In genomic region chr8:11616294-11616693, GRCm38 (mm10) we compare ENCODE assay signal across 8 mouse cellular contexts. TPM values are rescaled to one million over a fixed set of nuclear protein-coding genes. Genes with fewer than 3 reads are reported as not detected.
DNase-seq lines count a peak whose midpoint lies in the region; ATAC-seq and TF ChIP-seq lines count a peak whose summit lies in the region.
"Had no signal": no experiment of that assay in that cellular context is flagged by ENCODE, and none has a peak within 500 bp of the region (broad histone marks: within the 10 kb centered on the region; RNA-seq: fewer than 3 reads in every experiment).

No protein-coding gene starts in this region.

- no peak overlapping the region for H3K27ac ChIP-seq in liver, postnatal 0 days (ENCODE audit: low read depth)
- H3K27ac ChIP-seq: heart, embryonic 13.5 days had no signal

- TF ChIP-seq EP300 in liver, postnatal 0 days (IDR thresholded peaks at IDR 0.05; ENCODE audit: low read depth) = no peak

- no peaks in the 10 kb centered on the region for H3K9me3 ChIP-seq in liver, postnatal 0 days (ENCODE audit: low read length)
- H3K9me3 ChIP-seq: heart, embryonic 13.5 days had no signal

- H3K4me2 ChIP-seq in liver, postnatal 0 days (ENCODE audit: low read depth, low read length) = no peak overlapping the region
- H3K4me2 ChIP-seq: heart, embryonic 13.5 days had no signal

- peak; percentile 84 for TF ChIP-seq CTCF in liver, postnatal 0 days (IDR thresholded peaks at IDR 0.05; ENCODE audit: low read depth)

- no peak overlapping the region for H3K4me3 ChIP-seq in liver, postnatal 0 days (ENCODE audit: low read depth, low read length)
- H3K4me3 ChIP-seq: heart, embryonic 13.5 days had no signal

- 8% methylated on average over 1 of the region's 1 CpGs for WGBS in liver, postnatal 0 days (ENCODE audit: insufficient replicate concordance)

- H3K36me3 ChIP-seq in liver, postnatal 0 days (replicated peaks; ENCODE audit: insufficient read depth, low read length) = peaks cover 65% of the 10 kb centered on the region

- H3K9ac ChIP-seq in liver, postnatal 0 days (replicated peaks) = no peak overlapping the region
- H3K9ac ChIP-seq: heart, embryonic 13.5 days had no signal

- no peaks in the 10 kb centered on the region for H3K27me3 ChIP-seq in liver, postnatal 0 days (ENCODE audit: insufficient read depth, low read length)
- H3K27me3 ChIP-seq: heart, embryonic 13.5 days had no signal

- no peaks in the 10 kb centered on the region for H3K4me1 ChIP-seq in liver, postnatal 0 days (ENCODE audit: insufficient read depth)
- H3K4me1 ChIP-seq: heart, embryonic 13.5 days had no signal

- DNase-seq in urinary bladder, postnatal 25 days (ENCODE audit: low spot score) = peak; percentile 37
- no peak for DNase-seq in urinary bladder, adult 2 months (ENCODE audit: low spot score)
- peak; percentile 67 for DNase-seq in adrenal gland, postnatal 10 days
- peak; percentile 72 for DNase-seq in embryo, embryonic 10.5 days (ENCODE audit: low spot score)
- peak; percentile 67 for DNase-seq in induced T-regulatory cell, adult 2 months (ENCODE audit: low read depth)
- DNase-seq in liver, postnatal 0 days = peak; percentile 57
- DNase-seq in retina, embryonic 14.5 days (ENCODE audit: low spot score) = peak; percentile 76

- peak; percentile 49; the same call in 1 of the 2 replicates for ATAC-seq in liver, postnatal 0 days

RNA-seq across cellular contexts. Expression of gene Ankrd10, which starts 19.3 kb away (rescaled TPM):
- 80.5 and 95.6 TPM in 2 replicates for polyA plus RNA-seq in urinary bladder, adult 2 months (2012; rRNA removed)
- 10 to 100 TPM; 48.7 to 78.5 TPM for total RNA-seq in adrenal gland, postnatal 10 days (2021)
- 12.1 and 13.0 TPM in 2 replicates for polyA plus RNA-seq in liver, postnatal 0 days (2015; fragmentation: Nextera tagmentation; extraction: Ambion mirVana)
